Mouse (Mus musculus) kidney, adult 11 months (tissue): ENCODE data around the gene Pde7b.

Experiments
- DNase-seq: peaks from one replicate; pipeline ENCODE4 v3.0.0; 2022

Pde7b gene

DNA sequence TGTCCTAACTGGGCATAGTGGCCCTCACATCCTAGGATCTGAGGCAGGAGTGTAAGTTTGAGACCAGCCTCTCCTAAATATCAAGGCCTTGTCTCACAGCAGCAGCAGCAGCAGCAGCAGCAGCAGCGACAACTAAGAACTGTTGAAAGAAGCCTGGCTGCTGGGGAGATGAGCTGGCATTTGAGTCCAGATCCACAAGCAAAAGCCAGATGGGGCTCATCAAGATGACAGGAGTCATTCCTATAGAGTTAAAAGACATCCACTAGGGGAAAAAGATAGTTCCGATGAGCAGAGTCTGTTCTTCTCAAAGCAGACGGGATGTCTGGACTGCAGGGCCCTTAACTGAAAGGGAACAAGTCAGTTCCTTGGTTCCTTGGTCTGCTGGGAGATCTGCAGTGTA, 316.5 kb downstream of the Pde7b start:
- DNase-seq: no peak

DNA sequence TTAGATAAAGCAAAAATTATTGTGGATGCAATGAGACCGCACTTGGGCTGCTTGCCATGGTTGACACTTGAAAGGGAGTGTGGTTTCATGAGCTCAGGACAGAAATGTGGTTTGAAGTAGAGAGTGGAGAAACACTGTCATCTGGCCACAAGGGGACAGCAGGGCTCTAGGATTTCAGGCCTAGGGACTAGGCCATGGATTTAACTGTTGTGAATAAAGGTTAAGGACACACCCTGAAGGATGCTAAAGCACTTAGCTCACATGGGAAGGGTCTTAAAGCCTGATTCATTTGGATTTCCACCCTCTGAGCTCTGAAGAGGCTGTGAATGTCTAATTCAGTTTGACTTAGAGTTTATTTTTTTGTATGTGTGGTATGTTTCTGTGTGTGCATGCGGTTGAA, 319.4 kb downstream of the Pde7b start:
- peak; percentile 25 for DNase-seq

DNA sequence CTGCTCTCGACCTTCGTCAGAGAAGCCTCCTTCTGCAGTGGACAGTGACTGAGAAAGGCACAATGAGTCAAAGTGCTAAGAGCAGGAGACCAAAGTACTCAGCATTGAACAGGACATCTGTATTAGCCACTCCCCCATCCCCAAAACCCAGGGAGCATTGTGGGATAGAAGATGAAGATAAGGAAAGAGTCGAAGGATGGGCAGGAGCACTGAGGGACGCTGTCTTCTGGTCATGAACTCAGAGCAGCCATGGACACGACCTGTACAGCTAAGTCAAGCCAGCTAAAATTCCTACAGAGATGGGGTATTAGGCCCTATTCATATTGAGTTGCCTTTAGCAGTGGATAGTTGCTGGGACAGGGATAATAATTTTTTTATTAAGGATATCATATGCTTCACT, 321.9 kb downstream of the Pde7b start:
- DNase-seq: no peak

DNA sequence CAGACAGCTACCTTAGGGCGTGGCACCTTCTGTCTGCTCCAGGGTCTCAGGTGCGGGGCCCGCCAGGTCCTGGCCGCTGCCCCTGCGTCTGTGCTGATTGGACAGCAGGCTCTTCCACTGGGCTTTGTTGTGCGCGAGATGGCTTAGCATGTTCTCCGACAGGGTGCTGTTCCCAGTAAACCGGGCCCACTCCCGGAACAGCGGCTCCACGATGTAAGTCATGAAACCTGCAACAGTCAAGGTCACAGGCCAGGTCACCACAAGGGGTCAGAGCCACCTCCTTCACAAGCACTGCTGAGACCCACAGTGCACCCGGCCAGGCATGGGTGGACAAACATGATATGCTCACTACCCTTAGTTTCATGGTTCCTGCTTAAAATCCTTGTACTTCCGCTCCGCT, 324.5 kb downstream of the Pde7b start:
- no peak for DNase-seq

DNA sequence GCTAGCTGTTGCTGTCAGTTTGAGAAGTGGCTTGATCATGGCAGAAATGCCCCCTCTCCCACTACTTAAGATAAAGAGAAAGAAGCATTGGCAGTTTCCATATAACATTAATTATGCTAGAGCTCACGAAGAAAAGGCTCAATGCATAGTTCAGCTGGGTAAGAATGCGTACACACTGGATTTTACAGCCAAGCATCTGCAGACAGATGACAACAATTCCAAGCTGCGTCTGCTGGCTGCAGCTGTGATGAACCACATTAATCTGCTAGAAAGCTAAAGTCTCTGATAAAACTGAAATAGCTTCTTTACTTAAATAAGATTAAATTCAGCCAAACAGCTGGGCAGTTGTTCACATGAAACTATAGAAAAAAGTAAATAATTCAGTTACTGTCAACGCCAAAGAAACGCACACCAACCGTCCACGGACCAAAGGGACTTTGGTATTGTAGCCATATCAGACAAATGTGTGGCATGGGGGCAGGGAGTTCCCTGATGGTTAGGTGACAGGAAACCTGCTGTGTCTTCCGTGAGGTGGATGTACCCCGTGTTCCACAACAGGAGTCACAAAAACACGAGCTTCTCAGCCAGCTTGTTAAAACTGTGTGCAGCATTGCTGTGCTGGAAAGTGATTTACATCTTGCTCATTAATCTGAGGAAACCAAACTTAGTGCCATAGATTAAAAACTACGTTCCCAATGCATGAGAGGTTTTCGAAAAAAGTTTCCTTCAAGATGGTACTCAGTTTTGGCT, 326.1 kb downstream of the Pde7b start:
- DNase-seq: no peak

DNA sequence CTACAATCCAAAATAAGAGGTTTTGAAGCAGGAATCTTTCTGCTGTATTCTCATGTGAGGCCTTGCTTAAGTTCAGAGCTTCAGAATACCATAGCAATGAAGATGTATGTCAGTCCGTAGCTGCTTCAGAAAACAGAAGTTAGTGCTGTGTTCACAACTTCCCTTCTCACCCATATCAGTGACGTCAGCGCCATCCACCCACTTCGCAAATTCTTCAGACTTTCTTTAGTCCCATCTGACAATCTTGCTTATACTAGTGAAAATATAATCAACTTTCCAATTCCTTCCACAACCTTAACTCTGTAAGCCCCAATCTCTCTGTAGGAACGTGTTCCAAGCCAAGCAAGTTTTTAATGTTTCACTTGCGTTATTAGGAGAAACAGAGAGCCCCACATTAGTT, 326.7 kb downstream of the Pde7b start:
- no peak for DNase-seq

DNA sequence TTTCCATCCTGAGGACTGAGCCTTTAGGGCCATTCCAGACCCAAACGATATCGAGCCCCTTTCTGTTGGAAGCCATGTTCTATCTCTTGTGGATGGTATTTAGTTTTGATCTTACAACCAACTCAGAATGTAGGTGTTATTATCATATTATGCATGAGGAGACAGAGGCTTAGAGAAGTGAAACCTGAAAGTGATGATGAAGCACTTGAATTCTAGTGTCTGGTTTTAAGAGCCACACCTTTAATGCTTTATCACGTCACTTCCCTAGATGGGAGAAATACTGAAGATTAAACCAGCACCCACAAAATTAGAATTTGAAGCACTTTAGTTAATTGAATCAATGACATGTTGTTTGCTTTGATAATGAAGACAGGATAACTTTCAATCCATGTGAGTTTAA, 329.1 kb downstream of the Pde7b start:
- no peak for DNase-seq

DNA sequence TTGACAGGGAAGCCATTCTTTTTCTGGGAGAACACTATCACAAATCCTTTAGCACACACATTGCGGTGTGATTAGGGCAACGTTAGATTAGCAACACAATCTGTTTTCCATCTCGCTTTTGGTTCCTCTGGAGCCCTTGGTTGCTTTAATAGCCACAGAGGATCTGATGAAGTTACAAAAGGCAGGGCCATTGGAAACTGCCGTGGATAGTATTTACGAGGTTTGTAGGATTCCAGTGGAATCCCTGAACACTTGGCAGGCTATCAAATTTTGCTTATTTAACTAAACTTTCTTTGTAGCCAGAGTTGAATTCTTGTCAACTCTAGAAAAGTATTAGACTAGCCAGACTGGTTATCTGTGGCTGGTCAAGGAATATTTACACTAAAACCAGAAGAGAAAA, 330.1 kb downstream of the Pde7b start:
- no peak for DNase-seq

DNA sequence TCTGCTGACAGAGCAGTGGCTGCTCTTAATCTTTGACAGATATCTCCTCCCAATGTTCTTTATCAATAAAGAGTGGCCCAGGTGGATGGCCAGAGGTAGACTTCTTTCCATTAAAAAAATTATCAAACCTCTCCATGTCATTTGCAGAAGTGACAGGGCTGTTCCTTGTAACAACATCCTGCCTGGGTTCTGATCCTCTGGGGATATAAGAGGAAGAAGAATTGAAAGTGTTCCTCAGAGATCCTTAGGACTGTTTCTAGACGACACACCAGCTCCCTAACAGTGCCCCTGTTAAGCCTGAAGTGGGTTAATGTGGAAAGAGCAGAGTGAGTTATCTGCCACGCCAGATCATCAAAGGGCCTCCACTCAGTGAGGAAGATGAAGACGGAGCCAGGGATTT, 334.3 kb downstream of the Pde7b start:
- DNase-seq: no peak

DNA sequence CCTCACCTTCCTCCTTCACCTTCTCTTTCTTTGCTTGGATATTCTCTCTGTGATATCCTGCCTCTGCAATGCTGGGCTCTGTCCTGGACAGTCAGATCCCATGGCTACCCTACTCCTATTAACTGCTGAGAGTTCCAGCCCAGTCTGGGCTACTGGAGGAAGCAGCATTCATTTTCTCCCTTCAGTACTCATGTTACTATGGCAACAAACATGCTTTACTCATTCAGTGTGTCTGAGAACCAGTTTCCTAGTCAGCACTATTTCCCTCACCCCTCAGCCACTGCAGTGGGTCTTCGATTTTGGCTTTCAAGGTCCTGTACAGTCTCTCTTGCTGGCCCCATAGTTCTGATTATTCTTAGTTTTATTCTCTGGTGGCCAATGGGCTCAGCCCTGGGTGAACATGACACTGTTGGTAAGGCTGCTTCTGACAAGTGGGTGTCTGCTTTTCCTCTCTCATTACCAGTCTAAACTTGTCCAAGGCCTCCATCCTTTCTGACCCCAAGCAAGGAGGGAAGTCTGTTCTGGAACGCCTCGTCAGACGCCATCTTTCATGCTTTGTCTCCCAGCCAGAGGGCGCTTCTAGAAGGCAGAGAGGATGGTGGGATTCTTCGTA, 342.0 kb downstream of the Pde7b start:
- DNase-seq: no peak

DNA sequence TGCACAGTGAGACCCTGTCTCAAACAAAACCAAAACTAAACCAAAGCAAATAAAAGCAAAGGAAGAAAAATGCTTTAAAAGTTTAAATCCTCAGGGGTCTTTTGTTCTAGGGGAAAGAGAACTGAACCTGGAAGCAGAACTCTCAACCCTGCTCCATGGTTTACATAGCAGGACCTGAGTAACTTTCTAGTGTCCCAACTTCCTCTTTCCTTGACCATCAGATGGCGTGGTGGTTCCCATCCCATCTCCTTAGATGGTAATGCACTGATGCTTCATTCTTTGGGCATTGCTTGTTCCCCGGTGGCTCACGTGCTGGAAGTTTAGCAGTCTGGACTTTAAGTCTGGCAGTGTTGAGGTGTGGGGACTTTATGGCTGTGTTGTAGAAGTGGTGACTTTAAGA, 343.5 kb downstream of the Pde7b start:
- no peak for DNase-seq

DNA sequence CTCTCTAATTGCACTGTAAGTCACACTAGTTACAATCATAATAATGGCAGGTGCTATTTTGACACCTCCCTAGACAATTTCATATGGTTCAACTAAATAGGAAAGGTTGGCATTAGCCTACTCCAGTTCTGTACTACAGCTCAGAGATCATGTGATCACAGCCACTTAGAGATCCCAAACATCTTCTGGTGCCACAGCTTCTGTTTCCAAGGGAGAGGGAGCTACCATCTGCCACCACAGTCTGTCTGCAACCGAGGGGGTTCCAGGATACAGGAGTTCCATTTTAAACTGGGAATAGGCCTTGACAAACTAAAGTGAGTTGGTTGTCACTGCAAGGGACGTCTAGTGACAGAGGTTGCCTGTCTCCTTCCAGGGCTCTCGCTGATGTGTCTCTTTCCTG, 344.1 kb downstream of the Pde7b start:
- DNase-seq: no peak

DNA sequence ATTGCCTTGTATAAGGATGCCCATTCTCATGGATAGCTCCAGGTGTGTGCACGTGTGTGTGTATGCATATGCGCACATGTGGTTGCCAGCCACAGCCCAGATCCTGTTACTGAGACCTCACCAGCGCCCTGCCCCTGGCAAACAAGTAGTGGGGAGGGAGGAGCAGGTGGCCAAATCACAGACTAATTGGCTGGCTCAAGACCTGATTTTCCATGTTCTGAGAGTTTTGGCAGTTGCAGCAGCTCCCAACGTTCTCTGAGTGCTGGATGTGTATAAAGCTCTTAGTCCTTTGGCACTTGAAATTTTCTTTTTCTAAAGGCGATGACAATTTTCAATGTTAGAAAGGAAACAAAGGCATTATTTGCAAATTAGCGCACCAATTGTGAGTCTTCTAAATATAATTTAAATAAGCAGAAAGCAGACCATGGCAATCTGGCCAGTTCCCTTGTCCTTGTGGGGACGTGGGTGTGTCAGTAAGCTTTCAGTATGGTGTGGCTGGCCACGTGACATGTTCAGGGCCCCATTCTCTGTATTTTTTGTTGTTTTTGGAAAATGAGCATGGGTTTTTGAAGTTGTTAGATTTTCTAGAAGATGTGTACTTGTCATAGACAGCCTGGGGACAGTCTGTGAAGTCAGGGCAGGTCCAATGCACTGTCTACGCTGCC, 345.7 kb downstream of the Pde7b start:
- no peak for DNase-seq

DNA sequence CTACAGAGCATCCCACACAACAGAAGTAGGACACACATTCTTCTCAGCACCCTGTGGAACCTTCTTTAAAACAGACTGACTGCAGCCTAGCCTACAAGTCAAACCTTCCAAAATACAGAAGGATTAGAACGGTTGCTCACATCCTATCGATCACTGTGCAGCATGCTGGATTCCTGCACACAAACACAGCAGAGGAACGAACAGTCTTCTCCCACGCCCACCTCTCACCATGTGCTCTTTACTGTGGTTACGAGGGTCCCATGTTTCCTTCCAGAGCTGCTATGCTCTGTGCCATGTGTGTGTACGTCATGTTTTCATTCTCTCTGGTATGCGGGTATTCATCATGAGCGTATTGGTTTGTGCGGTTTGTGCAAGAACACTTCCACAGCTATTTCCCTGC, 347.3 kb downstream of the Pde7b start:
- no peak for DNase-seq

DNA sequence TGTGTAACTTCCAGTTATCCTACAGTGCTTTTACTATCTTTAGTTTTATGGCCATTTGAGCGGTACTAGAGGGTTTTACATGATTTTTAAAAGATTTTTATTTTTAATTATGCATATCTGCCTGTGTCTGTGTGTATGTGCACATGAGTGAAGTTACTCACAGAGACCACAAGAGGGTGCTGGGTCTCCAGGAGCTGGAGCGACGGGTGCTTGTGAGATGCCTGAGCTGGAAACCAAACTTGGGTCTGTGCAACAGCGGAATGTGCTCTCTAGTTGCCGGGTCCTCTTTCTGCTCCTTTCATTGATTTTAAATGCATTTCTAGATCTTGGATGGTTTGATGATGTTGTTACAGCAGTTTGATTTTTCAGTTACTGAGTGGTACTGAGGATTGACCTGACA, 352.8 kb downstream of the Pde7b start:
- no peak for DNase-seq

DNA sequence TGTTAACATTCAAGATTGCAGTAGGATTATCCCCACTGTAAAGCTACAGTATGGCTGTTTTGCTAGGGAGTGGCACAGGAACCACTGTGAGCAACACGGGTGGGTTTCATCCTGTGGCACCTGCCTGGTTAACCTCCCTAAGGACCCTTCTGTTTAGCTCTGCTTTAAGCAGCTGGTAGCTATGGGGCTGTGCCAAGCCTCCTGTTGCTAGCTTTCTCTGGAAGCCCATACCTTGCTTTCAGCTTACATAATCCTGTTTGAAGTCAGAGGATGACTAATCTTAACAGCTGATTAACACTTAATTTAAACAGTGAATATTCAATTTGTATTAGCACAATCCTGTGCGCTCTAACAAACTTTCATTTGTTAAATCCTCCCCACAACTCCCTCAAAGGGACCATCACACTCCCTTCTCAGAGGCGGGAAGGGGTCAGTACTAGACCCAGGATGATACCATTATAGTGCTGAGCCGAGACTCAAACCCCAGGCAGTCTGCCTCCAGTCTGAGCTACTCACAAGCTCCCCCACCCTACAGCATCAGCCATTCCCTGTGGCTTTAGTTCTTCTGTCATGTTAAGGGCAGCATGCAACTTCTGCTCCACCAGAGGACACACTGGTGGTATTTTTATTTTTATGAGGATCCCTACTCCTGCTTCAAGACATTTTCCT, 362.3 kb downstream of the Pde7b start:
- no peak for DNase-seq

DNA sequence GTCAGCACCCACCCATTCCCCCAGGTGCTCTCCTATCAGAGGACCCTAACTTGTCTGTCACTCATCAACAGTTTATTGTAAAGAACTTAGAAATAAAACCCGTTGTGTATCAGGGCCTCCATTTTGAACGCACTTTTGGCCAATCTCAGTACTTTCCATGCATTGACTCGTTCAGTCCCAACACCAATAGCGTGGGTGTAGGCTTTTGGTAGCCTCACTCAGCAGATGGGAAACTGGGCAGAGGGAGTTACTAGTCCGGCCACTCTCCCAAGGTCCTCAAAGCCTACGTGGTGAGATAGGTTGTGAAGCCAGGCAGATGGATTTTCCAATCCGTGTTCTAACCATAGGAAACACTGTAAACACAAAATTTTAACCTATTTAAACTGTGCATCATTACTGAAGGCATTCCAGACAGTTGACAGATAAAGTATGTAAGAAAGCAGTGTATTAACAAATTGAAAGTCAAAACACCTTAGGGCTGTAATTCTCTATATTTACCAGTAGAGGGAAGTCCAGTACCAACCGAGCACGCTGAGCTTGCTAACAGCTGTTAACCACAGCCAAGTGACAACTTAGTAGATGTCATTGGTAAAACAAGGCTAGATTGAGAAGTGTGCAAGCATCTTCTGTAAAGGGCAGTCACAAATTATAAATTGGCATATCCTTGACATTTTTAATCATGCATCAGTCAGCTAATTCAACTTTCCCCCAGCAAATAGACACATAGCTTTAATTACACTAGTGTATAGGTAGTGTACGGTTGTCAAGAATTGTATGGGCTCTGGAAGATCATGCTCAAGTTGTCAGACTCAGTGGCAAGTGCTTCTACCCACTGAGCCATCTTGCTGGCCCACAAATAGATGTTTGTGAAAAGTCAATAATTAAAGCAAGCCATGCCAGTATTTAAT, 363.1 kb downstream of the Pde7b start:
- DNase-seq: no peak

DNA sequence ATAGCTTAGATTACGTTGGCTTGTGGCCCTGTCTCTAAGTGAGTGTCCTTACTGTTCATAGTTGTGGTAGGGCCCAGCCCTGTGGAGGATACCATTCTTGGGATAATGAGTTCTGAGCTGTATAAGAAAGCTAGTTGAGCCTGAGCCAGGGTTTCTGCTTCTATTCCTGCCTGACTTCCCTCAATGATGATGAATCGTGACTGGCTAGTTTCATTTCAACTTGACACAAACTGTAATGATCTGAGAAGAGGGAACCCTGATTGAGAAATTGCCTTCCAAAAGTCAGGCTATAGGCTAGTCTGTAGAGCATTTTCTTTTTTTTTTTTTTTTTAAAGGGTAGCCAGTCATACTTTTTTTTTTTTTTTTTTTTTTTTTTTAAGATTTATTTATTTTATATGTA, 376.0 kb downstream of the Pde7b start:
- no peak for DNase-seq
